Mouse (Mus musculus) monocyte, adult 2 months (primary cell): Measurements from ENCODE around the gene Stx11.

Source experiments
- DNase-seq, 2 experiments: peaks; one replicate each; pipeline ENCODE4 v3.0.0; 2022; ENCODE audit warnings: low spot score in 2 of 2, low read depth in 1 of 2

Gene Stx11

GRCm38 (mm10) chr10:12964151-12965075, at the start of gene Stx11:
Gene Stx11 (minus strand): TSS chr10:12964298.
- peak; percentile 30 to 75 for DNase-seq

DNA sequence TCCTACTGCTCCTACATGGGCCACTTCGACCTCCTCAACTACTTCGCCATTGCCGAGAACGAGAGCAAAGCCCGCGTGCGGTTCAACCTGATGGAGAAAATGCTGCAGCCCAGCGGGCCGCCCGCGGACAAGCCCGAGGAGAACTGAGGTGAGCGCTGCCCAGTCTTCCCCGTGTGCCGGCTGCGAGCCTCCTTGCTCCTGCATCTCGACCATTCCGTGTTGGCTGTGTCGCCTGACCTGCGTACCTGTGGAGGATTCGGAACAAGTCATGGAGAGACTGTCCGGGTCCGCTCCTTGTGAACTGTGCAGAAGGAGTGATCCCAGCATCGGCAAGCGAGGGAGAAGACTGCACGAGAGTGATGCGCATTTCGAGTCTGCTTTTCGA, 44.6 kb upstream of the Stx11 start:
- peak in 1 of 2 experiments; percentile 6 for DNase-seq

DNA sequence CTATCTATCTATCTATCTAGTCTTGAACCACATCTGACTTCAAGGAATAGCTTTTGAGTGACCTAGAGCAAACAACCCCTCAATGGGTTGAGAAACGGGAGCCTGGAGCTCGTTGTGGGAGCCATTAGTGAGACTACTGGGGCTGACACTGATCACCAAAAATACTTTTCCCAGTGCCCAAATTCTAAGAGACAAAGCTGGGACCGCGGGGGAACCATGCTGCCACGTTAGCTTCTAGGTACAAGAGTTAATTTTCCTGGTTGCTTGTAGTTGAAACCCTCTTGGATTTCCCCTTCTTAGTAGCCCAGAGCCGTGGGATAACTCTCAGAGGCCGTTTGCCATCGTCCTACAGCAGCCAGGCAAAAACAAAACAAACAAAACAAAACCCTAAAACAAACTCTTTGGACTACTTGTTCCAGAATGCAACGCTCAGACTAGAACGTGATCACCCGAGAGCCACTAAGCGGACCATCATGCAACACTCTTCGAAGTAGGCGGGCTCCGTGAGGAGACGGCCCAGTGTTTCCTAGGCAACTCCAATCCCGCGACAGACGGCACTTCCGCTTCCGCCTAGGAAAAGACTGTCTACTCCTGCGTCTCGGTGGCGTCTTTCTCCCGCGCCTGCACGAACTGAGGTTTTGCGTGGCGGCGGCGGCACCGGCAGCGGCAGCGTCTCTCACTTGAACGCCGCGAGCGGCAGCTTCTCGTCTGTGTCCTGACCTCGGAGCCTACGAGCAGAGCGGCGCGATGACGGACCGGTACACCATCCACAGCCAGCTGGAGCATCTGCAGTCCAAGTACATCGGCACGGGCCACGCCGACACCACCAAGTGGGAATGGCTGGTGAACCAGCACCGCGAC, 44.0 kb upstream of the Stx11 start:
- peak; percentile 91 to 92 for DNase-seq

DNA sequence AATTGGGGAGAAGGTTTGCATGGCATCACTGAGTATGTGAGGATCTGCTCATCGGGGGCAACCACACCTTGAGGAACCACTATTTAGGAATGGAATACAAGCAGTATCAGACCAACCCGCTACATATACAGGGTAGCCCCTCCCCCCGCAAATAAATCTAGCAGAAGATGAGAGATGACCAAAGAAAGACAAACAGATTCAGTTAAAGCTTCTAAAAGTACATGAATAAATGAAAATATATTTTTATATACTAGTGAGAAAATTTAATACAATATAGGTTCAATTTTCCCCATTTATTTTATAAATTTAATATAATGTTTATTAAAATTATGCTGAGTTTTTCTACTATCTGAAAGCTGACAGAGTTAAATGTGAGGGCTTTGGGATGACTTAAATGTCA, 40.9 kb upstream of the Stx11 start, which contains the start of gene Sf3b5:
TSS of gene Sf3b5 (plus strand) at position 301 of the 400 bp plus-strand sequence.
- DNase-seq, result no peak

DNA sequence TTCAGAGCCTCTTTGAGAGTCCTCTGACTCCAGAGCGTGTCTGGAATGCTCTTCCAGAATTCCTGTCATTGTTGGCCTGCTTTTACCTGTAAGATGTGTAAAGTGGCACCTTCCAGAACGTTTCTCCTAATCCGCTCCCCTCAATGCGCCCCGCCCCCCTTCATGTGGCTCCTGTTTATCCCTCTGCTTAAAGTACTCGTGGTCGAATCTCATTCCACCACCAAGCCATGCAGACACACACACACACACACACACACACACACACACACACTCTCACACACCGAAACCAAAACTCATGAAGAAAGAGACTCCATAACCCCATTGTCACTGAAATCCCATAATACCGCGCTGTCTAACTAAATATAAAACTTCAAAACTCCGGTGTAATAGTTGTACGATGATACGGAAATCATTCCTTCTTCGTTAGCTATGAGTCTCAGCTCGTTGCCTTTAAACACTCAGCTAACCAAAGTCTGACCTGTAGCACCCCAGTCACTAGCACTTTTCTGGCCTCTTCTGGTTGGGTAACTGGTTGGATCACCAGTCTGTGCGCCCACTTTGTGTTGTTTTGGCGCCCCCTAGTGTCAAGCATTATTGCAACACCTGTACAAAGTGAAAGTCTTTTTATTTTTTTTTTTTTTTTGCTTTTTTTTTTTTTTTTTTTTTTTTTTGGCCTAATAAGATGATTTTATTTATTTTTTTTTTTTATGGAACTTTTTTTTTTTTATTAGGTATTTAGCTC, 32.8 kb upstream of the Stx11 start:
- DNase-seq, result peak; percentile 42 to 69

- DNase-seq, result no peak
Observed at GRCm38 (mm10) chr10:12993411-12994039, 29.4 kb upstream of the Stx11 start.

DNA sequence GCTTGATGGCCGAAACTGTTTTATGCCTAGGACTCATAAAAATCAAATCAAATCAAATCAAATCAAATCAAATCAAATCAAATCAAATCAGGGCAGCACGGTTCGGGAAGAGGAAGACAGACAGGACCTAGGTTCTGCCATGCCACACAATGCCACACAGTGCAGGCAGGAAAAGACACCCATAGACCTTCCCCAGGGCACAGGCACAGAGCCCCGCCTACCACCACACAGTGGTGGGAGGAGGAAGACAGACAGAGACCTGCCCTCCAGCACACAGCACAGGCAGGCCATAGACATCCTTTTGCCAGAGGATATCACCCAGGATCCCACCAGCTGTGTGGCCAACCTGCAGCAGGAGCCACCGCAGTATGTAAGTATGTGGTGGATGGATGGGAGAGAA, 27.9 kb upstream of the Stx11 start:
- no peak for DNase-seq

DNA sequence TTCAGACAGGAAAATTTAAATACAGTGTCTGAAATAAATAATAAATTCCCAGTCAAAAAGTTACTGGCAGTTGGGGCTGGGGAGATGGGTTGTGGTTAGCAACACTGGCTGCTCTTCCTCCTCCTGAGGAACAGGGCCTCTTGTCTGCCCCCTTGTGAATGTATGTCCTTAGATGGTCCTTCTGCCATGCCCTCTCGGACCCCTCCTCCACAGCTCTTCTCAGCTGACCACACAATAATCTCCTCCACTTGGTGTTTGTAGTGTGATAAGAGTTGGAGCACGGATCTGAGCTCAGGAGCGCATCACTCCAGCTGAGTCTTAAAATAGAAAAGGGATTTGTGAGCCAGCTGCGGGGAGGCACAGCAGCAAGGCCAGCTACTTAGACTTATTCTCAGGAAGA, 22.8 kb upstream of the Stx11 start:
- no peak for DNase-seq

DNA sequence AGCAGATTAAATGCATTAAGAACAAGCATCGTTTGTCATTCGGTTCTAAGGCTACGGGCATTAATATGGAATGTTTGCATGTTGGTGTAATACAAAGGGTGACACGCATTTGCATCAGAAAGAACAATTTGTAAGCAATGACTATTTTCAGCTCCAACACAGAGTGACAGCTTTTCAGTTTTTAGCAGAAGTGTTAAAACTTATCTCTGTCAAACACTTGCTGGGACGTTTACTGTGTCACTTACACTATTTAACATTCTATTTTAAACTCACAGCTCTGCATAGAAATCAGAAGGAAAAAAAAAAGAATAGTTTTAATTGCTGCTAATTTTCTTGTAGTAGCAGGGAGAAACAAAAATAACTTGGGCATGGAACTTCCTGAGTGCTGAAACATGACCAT, 22.4 kb upstream of the Stx11 start:
- no peak for DNase-seq

DNA sequence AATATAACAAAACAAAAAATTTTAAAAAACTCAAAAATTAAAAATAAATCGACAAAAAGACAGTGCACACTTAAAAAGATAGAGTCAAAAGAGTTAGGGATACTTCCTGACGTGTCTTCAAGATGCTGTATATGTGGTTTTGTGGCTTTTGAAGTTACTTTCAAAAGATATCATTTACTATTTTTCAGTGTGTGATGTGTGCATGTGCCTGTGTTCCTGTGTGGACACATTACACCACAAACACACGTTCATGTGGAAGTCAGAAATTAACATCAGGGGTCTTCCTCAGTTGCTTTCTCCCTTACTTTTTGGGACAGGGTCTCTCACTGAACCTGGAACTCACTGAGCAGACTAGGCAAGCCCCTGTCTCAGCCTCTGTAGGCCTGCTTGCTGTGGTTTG, 20.9 kb upstream of the Stx11 start:
- DNase-seq, result no peak

DNA sequence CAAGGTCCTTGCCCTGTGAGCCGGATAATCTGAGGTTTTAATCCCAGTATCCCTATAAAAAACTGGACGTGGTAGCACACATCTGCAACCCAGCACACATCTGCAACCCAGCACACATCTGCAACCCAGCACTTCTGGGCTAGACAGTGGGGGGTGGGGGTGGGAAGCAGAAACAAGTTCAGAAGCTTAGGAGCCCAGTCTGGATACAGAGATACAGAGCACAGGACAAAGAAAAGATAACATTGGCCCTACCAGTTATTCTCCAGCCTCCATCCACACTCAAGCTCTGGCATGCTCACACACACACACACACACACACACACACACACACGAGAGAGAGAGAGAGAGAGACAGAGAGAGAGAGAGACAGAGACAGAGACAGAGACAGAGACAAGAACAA, 19.4 kb upstream of the Stx11 start:
- DNase-seq, result no peak

DNA sequence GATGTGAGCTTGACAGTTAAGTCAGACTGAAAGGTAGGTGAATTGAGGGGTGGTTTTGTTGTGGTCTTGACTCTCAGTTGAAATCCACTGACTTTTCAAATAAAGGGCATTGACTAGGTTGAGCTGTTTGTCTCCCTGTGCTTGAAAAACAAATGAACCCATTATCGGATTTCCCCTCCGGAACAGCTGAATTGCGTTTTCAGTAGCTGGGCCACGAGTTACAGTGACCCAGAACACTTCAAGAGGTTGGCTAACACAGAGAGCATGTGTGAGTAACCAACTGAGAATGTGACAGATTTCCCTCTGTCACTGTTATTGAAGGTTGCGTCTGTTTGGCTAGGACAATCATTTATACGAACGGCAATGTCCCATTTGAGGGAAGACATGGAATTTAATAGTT, 17.0 kb upstream of the Stx11 start:
- no peak for DNase-seq

DNA sequence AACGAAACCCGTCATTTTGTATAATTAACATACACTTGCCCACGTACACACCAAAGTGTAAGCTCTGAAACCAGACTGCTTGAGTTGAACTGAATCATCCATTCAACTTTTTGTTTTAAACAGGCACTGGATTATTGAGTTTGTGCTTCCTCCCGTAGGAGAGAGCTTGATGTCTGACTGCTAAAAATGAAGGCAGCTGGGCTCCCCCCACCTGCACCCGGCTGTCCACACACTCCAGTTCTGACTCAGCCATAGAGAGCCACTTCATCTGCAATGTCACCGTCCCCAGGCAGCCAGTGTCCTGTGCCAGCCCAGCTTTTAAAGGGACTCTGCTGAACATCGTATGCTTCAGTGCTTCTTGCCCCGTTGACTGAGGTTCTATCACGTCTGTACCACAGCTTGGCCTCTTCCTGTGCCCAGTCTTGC, 13.7 kb upstream of the Stx11 start:
- DNase-seq, result no peak

- DNase-seq, result no peak
Observed at GRCm38 (mm10) chr10:12976552-12976951, 12.5 kb upstream of the Stx11 start.

DNA sequence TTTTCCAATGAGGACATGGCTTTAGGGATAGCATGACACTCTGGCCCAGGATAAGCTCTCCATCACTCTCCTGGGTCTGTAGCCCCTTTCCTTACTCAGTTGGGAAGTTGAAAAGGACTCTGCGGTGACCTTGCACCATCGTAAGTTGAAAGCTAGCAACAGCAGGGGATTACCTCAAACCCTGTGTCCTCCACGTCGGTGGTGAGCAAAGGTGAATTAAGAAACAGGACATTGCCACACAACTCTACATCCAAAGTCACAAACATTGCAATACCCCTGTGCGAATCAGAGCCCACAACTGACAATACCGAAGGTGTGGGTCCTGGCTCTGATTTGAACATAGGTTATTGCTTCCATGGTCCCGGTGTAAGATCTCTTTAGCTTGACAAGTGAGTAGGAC, 11.9 kb upstream of the Stx11 start:
- no peak for DNase-seq

DNA sequence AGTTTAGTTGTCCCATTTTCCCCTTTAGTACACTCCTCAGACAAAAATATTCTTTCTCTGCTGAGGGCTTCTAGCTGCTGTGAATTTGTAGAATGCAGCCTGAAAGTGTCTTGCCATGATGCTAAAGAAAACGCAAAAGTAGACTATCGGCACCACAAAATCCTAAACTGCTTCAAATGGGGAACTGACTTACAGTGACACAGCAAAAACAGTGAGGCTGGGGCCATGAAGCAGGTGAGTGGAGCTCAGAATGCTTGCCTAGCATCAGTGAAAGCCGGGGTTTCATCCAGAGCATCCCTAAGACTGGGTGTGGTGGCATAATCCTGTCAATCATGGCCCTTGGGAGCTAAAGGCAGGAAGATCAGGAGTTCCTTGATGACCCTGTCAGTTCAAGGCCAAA, 11.4 kb upstream of the Stx11 start:
- DNase-seq, result no peak

GRCm38 (mm10) chr10:12974572-12974971, 10.5 kb upstream of the Stx11 start:
- DNase-seq, result no peak

GRCm38 (mm10) chr10:12965669-12966180, 1.6 kb upstream of the Stx11 start:
- DNase-seq, result no peak

GRCm38 (mm10) chr10:12963362-12964147, 543 bp downstream of the Stx11 start:
- peak in 1 of 2 experiments; percentile 24 for DNase-seq

DNA sequence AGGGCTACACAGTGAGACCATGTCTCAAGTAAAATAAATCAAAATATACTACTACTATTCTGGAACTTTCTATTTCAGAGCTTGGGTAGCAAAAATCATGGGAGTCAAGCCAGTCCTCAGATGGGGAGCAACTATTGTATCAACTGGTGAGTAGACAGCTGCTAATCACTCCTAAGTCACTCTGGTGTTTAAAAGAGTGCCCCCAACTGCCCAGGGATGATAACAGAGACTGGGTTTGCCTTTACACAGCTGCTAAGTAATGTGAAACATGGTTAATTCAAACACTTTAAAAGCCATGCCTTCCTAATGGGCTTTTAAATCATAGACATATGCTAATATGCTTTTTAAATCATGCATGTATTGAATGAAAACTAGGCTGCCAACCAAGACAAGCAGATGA, 1.9 kb downstream of the Stx11 start:
- no peak for DNase-seq
